Mouse (Mus musculus): ENCODE data around the gene Prdm9. TPM values are rescaled to one million over a fixed set of nuclear protein-coding genes. Genes with fewer than 3 reads are reported as not detected.

Gene Prdm9
- total and polyA plus RNA-seq, 3 experiments, result 4.4 to 6.6 (median 5.0) TPM

DNA sequence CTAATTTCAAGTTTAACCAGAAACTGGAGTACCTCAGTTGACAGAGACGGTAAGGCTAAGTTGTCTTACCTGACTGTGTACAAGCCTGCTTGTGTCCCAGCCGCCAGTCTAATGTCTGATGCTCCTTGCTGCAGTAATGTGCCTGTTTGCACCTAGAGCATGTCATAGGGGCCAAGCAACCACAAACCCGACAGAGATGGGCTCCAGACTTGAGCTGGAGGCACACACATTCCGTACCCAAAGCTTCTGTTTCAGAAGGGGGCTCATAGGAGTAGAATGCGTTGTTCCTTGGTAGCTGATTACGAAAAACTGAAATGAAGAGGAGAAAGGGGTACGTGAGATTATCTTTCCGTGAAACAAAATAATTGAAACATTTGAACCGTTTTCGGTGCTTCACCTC is 37.9 kb downstream of the Prdm9 start:
- Histone ChIP-seq H3K9ac (ENCODE audit: insufficient read depth, low read depth) (peak overlapping the region; percentile 59), H3K4me3 (replicated peaks in 1 of 3; ENCODE audit: low read depth in 2 of 3, low read length in 2 of 3, poor library complexity in 1 of 3) (peak overlapping the region; percentile 63 to 89 (median 82)), H3K4me2 (ENCODE audit: insufficient read depth, low read depth, poor library complexity, severe bottlenecking) (peak overlapping the region; percentile 79), H3K9me3 (replicated peaks; ENCODE audit: low read length) (no peaks in the 10 kb centered on the region), H3K36me3 (replicated peaks in 1 of 2; ENCODE audit: control insufficient read depth in 1 of 2, insufficient read depth in 1 of 2, low read length in 1 of 2) (peaks cover 23 to 47% of the 10 kb centered on the region in 2 experiments), H3K4me1 (ENCODE audit: control insufficient read depth in 1 of 2, insufficient read depth in 2 of 2) (peaks cover 4 to 35% of the 10 kb centered on the region in 2 experiments; a peak in 3 of 4 replicates), H3K27ac (ENCODE audit: insufficient read depth, low read depth) (no peak overlapping the region), H3K27me3 (replicated peaks) (no peaks in the 10 kb centered on the region), H3K79me2 (replicated peaks; ENCODE audit: control insufficient read depth, extremely low read depth, insufficient read depth, poor library complexity, severe bottlenecking) (peaks cover 24% of the 10 kb centered on the region)
- dilution Hi-C loops (cut with MboI; ENCODE audit: extremely low pct_ligation_motif_present, extremely low pct_unique_long_range_greater_than_20kb, low sequenced_read_pairs), result no loop called here
- in situ Hi-C loops (cut with MboI; ENCODE audit: low pct_ligation_motif_present, low pct_unique_long_range_greater_than_20kb, low sequenced_read_pairs), result loop anchor here (25.0 kb wide), 1 partner anchor 186 kb away; the partner anchor contains the start of gene Chd1
- peak; percentile 28 for DNase-seq (ENCODE audit: extremely low read depth)
- no peak for TF ChIP-seq E2F4 (IDR thresholded peaks at IDR 0.05; ENCODE audit: insufficient replicate concordance, low read depth, low read length)
- no peak for TF ChIP-seq EP300 (IDR thresholded peaks at IDR 0.05; ENCODE audit: low read length)
- TF ChIP-seq RCOR1 (conservative IDR thresholded peaks at IDR 0.05; ENCODE audit: low read depth, low read length), result no peak
- TF ChIP-seq PAX5 (IDR thresholded peaks at IDR 0.05; ENCODE audit: low read length), result no peak
- TF ChIP-seq BHLHE40 (IDR thresholded peaks at IDR 0.05; ENCODE audit: low read depth, low read length), result no peak

DNA sequence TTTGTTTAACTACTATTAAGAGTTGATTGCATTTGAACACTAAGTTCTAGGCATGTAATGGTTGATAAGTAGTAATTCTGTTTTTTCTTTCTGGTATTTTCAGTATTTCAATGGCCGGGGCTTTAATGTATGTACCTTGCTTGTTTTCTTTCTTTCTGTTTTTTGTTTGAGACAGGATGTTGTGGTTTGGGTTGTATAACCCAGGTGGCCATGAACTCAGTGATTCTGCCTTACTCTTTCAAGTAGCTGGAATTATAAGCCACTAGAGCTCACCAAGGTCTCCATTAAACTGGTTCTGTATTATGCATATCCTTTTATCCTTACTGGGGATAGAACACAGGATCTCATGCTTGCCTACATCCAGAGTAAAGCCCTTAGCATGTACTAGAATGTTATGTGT is 45.4 kb downstream of the Prdm9 start:
- peaks cover 67 to 95% of the 10 kb centered on the region in 2 experiments for H3K36me3 ChIP-seq (replicated peaks in 1 of 2; ENCODE audit: control insufficient read depth in 1 of 2, insufficient read depth in 1 of 2, low read length in 1 of 2)
- no peak overlapping the region for H3K4me2 ChIP-seq (ENCODE audit: insufficient read depth, low read depth, poor library complexity, severe bottlenecking)
- no peak overlapping the region for H3K4me3 ChIP-seq (replicated peaks in 1 of 3; ENCODE audit: low read depth in 2 of 3, low read length in 2 of 3, poor library complexity in 1 of 3)
- dilution Hi-C loops (cut with MboI; ENCODE audit: extremely low pct_ligation_motif_present, extremely low pct_unique_long_range_greater_than_20kb, low sequenced_read_pairs) (no loop called here), in situ Hi-C loops (cut with MboI; ENCODE audit: low pct_ligation_motif_present, low pct_unique_long_range_greater_than_20kb, low sequenced_read_pairs) (no loop called here)
- no peak overlapping the region for H3K9ac ChIP-seq (ENCODE audit: insufficient read depth, low read depth)
- DNase-seq (ENCODE audit: extremely low read depth), result no peak
- no peaks in the 10 kb centered on the region for H3K4me1 ChIP-seq (ENCODE audit: control insufficient read depth in 1 of 2, insufficient read depth in 2 of 2)
- TF ChIP-seq PAX5 (IDR thresholded peaks at IDR 0.05; ENCODE audit: low read length) (no peak), MAZ (IDR thresholded peaks at IDR 0.05; ENCODE audit: low read depth, low read length) (no peak), UBTF (IDR thresholded peaks at IDR 0.05; ENCODE audit: low read depth, low read length) (no peak), ZKSCAN1 (IDR thresholded peaks at IDR 0.05; ENCODE audit: borderline replicate concordance, low read depth, low read length) (no peak), MYC (IDR thresholded peaks at IDR 0.05; ENCODE audit: low read depth, low read length) (no peak), RCOR1 (conservative IDR thresholded peaks at IDR 0.05; ENCODE audit: low read depth, low read length) (no peak), MAX (IDR thresholded peaks at IDR 0.05; ENCODE audit: low read length) (no peak), JUND (conservative IDR thresholded peaks at IDR 0.05; ENCODE audit: low read depth, low read length) (no peak), SIN3A (IDR thresholded peaks at IDR 0.05; ENCODE audit: low read length) (no peak)
- H3K27ac ChIP-seq (ENCODE audit: insufficient read depth, low read depth), result no peak overlapping the region
- H3K79me2 ChIP-seq (replicated peaks; ENCODE audit: control insufficient read depth, extremely low read depth, insufficient read depth, poor library complexity, severe bottlenecking), result 0 out of 2 replicates have a peak, but pooled peaks cover 2% of the 10 kb centered on the region
- H3K9me3 ChIP-seq (replicated peaks; ENCODE audit: low read length), result no peaks in the 10 kb centered on the region
- H3K27me3 ChIP-seq (replicated peaks), result no peaks in the 10 kb centered on the region

DNA sequence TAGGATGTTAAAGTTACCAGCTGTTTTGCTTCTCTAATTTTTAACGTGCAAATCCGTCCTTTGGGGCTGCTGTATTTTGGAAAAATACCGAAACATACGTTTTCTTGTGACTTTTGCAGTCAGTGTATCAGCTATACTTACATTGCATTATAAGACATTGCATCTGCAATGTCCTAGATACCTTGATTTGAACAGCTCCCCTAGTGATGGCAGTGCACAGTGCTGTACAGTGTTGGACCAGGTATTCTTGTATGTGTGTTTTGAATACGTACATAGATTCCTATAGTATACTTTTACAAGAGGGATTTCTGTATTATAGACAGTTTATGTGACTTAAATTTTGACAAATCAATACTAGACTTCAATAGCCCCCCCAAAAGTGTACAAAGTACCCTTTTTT is 46.0 kb downstream of the Prdm9 start:
- no peak overlapping the region for H3K4me3 ChIP-seq (replicated peaks in 1 of 3; ENCODE audit: low read depth in 2 of 3, low read length in 2 of 3, poor library complexity in 1 of 3)
- peaks cover 71 to 95% of the 10 kb centered on the region in 2 experiments for H3K36me3 ChIP-seq (replicated peaks in 1 of 2; ENCODE audit: control insufficient read depth in 1 of 2, insufficient read depth in 1 of 2, low read length in 1 of 2)
- no peaks in the 10 kb centered on the region for H3K27me3 ChIP-seq (replicated peaks)
- H3K9me3 ChIP-seq (replicated peaks; ENCODE audit: low read length), result no peaks in the 10 kb centered on the region
- H3K79me2 ChIP-seq (replicated peaks; ENCODE audit: control insufficient read depth, extremely low read depth, insufficient read depth, poor library complexity, severe bottlenecking), result 0 out of 2 replicates have a peak, but pooled peaks cover 2% of the 10 kb centered on the region
- DNase-seq (ENCODE audit: extremely low read depth), result no peak
- H3K4me1 ChIP-seq (ENCODE audit: control insufficient read depth in 1 of 2, insufficient read depth in 2 of 2), result no peaks in the 10 kb centered on the region
- dilution Hi-C loops (cut with MboI; ENCODE audit: extremely low pct_ligation_motif_present, extremely low pct_unique_long_range_greater_than_20kb, low sequenced_read_pairs) (no loop called here), in situ Hi-C loops (cut with MboI; ENCODE audit: low pct_ligation_motif_present, low pct_unique_long_range_greater_than_20kb, low sequenced_read_pairs) (no loop called here)
- no peak overlapping the region for H3K27ac ChIP-seq (ENCODE audit: insufficient read depth, low read depth)
- H3K9ac ChIP-seq (ENCODE audit: insufficient read depth, low read depth), result no peak overlapping the region
- no peak overlapping the region for H3K4me2 ChIP-seq (ENCODE audit: insufficient read depth, low read depth, poor library complexity, severe bottlenecking)
- TF ChIP-seq CTCF (conservative IDR thresholded peaks at IDR 0.05 in 1 of 2, IDR thresholded peaks at IDR 0.05 in 1 of 2; ENCODE audit: low read depth in 2 of 2, low read length in 2 of 2), result peak in 1 of 2 experiments; percentile 10; a peak in 2 of 4 replicates
- TF ChIP-seq JUN (IDR thresholded peaks at IDR 0.05; ENCODE audit: insufficient read depth, low read depth, low read length), result no peak

Data from CH12.LX (cell line).